Mouse (Mus musculus) heart, adult 2 months (tissue): Measurements from ENCODE around the gene Hps5. TPM values are rescaled to one million over a fixed set of nuclear protein-coding genes. Genes with fewer than 3 reads are reported as not detected.
A peak's percentile ranks its signal among the peaks of the same experiment; 100 is the strongest.
"Not testable (repeated sequence)": the region's sequence is repeated elsewhere in the genome, so short reads cannot be mapped to it uniquely, and the experiment has no call there.

ENCODE experiments used
- DNase-seq, 2 experiments: peaks; one replicate each; pipeline ENCODE4 v3.0.0; 2021
- H3K27ac ChIP-seq: fragments of 200-600 bp; 2 replicates; pipeline ENCODE4 v1.8.1; 2022
- H3K27me3 ChIP-seq: fragments of 200-500 bp; 2 replicates; pipeline ENCODE4 v1.6.1; 2012; ENCODE audit warnings: mild to moderate bottlenecking, low read length, inconsistent platforms, mixed read lengths; ENCODE audit not compliant: control insufficient read depth, insufficient read depth
- H3K36me3 ChIP-seq: fragments of 200-500 bp; 2 replicates; pipeline ENCODE4 v1.6.1; 2012; ENCODE audit warnings: low read length, inconsistent platforms; ENCODE audit not compliant: control insufficient read depth, insufficient read depth
- H3K4me1 ChIP-seq: fragments of 200-500 bp; 2 replicates; pipeline ENCODE4 v1.6.1; 2011; ENCODE audit warnings: low read length; ENCODE audit not compliant: control insufficient read depth, insufficient read depth
- H3K4me3 ChIP-seq: fragments of 200-600 bp; 2 replicates; pipeline ENCODE4 v1.8.1; 2022
- H3K79me2 ChIP-seq: fragments of 200-500 bp; replicated peaks from 2 replicates; pipeline ENCODE4 v1.6.1; 2012; ENCODE audit warnings: mild to moderate bottlenecking, inconsistent platforms, low read length, moderate library complexity, mixed read lengths; ENCODE audit not compliant: control insufficient read depth, insufficient read depth
- H3K9ac ChIP-seq: fragments of 200-500 bp; 2 replicates; pipeline ENCODE4 v1.6.1; 2012; ENCODE audit warnings: low read depth, mild to moderate bottlenecking, control low read depth, inconsistent platforms, low read length, mixed read lengths
- CTCF ChIP-seq: fragments of 200-600 bp; IDR thresholded peaks from 2 replicates; pipeline ENCODE4 v1.8.1; 2022; ENCODE audit warnings: antibody characterized with exemption, mild to moderate bottlenecking, moderate library complexity
- EP300 ChIP-seq: fragments of 200-500 bp; IDR thresholded peaks from 2 replicates; pipeline ENCODE4 v1.6.1; 2011; ENCODE audit warnings: low read depth, low read length, control low read depth; ENCODE audit not compliant: insufficient read depth
- POLR2A ChIP-seq: fragments of 200-500 bp; IDR thresholded peaks from 2 replicates; pipeline ENCODE4 v1.6.1; 2011; ENCODE audit warnings: mild to moderate bottlenecking, low read depth, low read length, control low read depth; ENCODE audit not compliant: insufficient read depth
- WGBS: fragments of 180-500 bp; shearing (Covaris S2); methylation state at CpG from one replicate; pipeline ENCODE4 v1.1.7; 2018; 5-methylcytosine and 5-hydroxymethylcytosine counted together
- intact Hi-C: fragments of 180-260 bp; cut with DNase I; formaldehyde crosslinking; loops from one replicate; pipeline ENCODE4 v1.15.1; 2025
- polyA plus RNA-seq: library from polyadenylated mRNA; depleted of rRNA; stranded (reverse); fragments of >200 nt; gene quantifications from 2 replicates; pipeline ENCODE4 v1.2.3, GENCODE M21; 2012
- total RNA-seq, 2 experiments: library from RNA; stranded (reverse); gene quantifications; 2 replicates each; pipeline ENCODE4 v1.2.3; 2021

Gene Hps5
- total and polyA plus RNA-seq, 3 experiments: 5.2 to 9.2 (median 7.5) TPM

DNA sequence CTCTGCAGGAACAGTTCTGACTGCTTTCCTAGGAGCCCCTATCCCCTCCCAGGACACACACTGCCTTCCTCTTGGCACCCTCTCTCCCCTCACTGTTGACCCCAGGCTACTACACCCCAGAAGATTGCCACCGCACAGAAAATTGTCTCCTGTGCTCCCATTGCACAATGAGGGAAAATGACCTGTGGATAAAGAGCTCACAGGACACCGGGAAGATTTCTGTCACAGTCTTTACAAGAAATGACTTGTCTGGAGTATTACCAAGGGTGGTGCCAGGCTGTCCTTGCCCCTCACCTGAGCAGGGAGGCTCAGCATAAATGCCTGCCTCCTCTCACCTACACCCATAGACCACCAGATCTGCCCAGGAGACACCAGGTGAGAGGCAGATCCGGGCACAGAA, 44.4 kb downstream of the Hps5 start, which contains the start of gene Saa2:
Gene Saa2, plus strand, starts transcription at position 301 of the 400 bp plus-strand sequence.
- WGBS: 64% methylated on average over 3 of the region's 3 CpGs
- Histone ChIP-seq H3K4me1 (peaks cover 4% of the 10 kb centered on the region), H3K4me3 (no peak within 1 kb of the TSS), H3K36me3 (no peaks in the 10 kb centered on the region), H3K9ac (no peak within 1 kb of the TSS), H3K27ac (no peak within 1 kb of the TSS), H3K27me3 (no peaks in the 10 kb centered on the region), H3K79me2 (no peaks in the 10 kb centered on the region)
- no peak for DNase-seq
- intact Hi-C loops: no loop called here
- TF ChIP-seq POLR2A: no peak
- no peak for TF ChIP-seq CTCF
- TF ChIP-seq EP300: no peak

- peak in 1 of 2 experiments; percentile 17 for DNase-seq
- Histone ChIP-seq H3K79me2 (no peaks in the 10 kb centered on the region), H3K36me3 (no peaks in the 10 kb centered on the region), H3K27me3 (no peaks in the 10 kb centered on the region), H3K4me1 (peaks cover 4% of the 10 kb centered on the region), H3K9ac (no peak overlapping the region), H3K4me3 (no peak overlapping the region), H3K27ac (no peak overlapping the region)
- intact Hi-C loops: no loop called here
- 42% methylated on average over 3 of the region's 3 CpGs for WGBS
- no peak for TF ChIP-seq CTCF
- TF ChIP-seq POLR2A: no peak
- no peak for TF ChIP-seq EP300
These were observed 47.4 kb downstream of the Hps5 start for GRCm38 (mm10) chr7:46748459-46748858.

DNA sequence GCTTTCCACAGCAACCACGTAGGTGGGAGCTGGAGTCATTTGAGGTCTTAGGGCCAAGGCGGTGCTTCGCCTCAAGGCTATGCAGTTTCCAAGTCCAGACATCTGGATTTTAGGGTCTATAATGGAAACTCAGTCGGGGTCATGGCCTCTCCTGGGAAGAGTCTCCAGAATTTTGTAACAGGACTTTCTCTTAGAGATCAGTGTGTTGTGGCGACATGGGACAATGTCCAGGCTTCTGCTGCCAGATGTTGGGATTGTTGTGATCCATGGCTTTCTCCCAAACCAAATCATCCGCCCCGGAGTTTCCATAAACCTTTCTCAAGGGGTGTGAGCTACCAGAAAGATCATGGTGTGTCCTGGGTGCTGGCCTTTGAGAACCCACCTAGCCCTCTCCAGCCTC, 49.5 kb downstream of the Hps5 start:
- Histone ChIP-seq H3K9ac (no peak overlapping the region), H3K27ac (no peak overlapping the region; the same call in 1 of the 2 replicates), H3K4me3 (no peak overlapping the region), H3K4me1 (peaks cover 4% of the 10 kb centered on the region), H3K36me3 (no peaks in the 10 kb centered on the region), H3K79me2 (no peaks in the 10 kb centered on the region), H3K27me3 (no peaks in the 10 kb centered on the region)
- 61% methylated on average over 7 of the region's 7 CpGs for WGBS
- TF ChIP-seq EP300 (no peak), CTCF (no peak), POLR2A (no peak)
- intact Hi-C loops: no loop called here
- peak; percentile 34 to 47 for DNase-seq

DNA sequence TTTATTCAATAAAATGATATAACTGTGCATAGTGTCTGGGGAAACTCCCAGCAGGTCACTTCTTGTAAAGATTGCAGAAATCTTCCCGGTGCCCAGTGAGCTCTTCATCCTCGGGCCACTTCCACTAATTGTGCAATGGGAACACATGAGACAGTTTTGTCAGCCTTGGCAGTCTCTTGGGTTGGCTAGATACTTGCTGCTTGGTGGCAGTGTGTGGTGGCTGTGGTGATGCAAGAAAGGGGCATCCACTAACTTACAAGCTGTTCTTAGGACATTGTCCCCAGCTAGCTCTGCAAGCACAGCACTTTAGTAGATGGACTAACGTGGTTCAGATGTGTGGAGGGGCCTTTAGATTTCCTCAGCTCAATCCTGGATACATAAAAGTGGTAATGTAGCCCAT, 50.0 kb downstream of the Hps5 start:
- no peak for DNase-seq
- WGBS: 58% methylated on average over 3 of the region's 3 CpGs

DNA sequence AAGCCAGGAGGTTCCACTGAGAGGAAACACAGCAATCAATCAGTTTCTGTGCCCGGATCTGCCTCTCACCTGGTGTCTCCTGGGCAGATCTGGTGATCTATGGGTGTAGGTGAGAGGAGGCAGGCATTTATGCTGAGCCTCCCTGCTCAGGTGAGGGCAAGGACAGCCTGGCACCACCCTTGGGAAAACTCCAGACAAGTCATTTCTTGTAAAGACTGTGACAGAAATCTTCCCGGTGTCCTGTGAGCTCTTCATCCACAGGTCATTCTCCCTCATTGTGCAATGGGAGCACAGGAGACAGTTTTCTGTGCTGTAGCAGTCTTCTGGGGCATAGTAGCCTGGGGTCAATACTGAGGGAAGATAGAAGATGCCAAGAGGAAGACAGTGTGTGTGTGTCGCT, 53.0 kb downstream of the Hps5 start, which contains the start of gene Saa1:
Gene Saa1, minus strand, starts transcription at position 101 of the 400 bp plus-strand sequence.
- H3K36me3 ChIP-seq, H3K27ac ChIP-seq, H3K9ac ChIP-seq, H3K79me2 ChIP-seq, H3K27me3 ChIP-seq, intact Hi-C loops, H3K4me1 ChIP-seq, H3K4me3 ChIP-seq, DNase-seq: not testable (repeated sequence)
- whole genome bisulfite sequencing: 66% methylated on average over 3 of the region's 3 CpGs

More for the DNA sequence above, 50.0 kb downstream of the Hps5 start:
- Histone ChIP-seq H3K79me2 (no peaks in the 10 kb centered on the region), H3K4me1 (peaks cover 4% of the 10 kb centered on the region), H3K9ac (no peak overlapping the region), H3K27ac (no peak overlapping the region), H3K27me3 (no peaks in the 10 kb centered on the region), H3K4me3 (no peak overlapping the region), H3K36me3 (no peaks in the 10 kb centered on the region)
- intact Hi-C loops: no loop called here
- no peak for TF ChIP-seq CTCF
- no peak for TF ChIP-seq POLR2A
- no peak for TF ChIP-seq EP300

DNA sequence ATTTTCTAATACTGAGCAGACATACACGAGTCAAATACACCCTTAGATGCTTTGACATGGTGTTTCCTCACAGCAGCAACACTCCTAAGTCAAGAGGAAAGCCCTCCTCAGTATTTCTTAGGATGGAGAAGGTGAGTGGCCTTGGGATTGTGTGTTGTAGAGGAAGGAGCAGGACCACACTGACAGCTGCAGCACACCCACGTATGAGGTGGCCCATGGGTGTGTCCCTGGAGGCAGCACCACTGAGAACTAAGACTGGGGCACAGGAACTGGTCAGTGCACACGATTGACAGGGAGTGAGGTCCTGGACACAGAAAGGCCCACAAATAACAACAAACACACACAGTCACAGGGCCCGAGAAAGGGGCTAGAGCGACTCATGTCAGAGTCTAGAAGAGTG, 55.8 kb downstream of the Hps5 start:
- H3K27me3 ChIP-seq, H3K27ac ChIP-seq, H3K9ac ChIP-seq, H3K36me3 ChIP-seq, DNase-seq, H3K4me1 ChIP-seq, intact Hi-C loops, H3K79me2 ChIP-seq, H3K4me3 ChIP-seq: not testable (repeated sequence)
- WGBS: 73% methylated on average over 5 of the region's 5 CpGs
